Mouse (Mus musculus): ENCODE results near the gene Hoxd9.
A peak's percentile ranks its signal among the peaks of the same experiment; 100 is the strongest.

GRCm38 (mm10) chr2:74686301-74686987, 11.1 kb upstream of the Hoxd9 start:
- TF ChIP-seq CTCF (IDR thresholded peaks at IDR 0.05 in 2 of 3, conservative IDR thresholded peaks at IDR 0.05 in 1 of 3; ENCODE audit: control insufficient read depth in 1 of 3, insufficient read depth in 1 of 3, low read depth in 2 of 3, low read length in 3 of 3, poor library complexity in 1 of 3, severe bottlenecking in 1 of 3) = peak in 2 of 3 experiments; percentile 45 to 58; a peak in 5 of 6 replicates
- TF ChIP-seq CHD1 (IDR thresholded peaks at IDR 0.05; ENCODE audit: low read depth, low read length) = no peak
- TF ChIP-seq ZC3H11A (IDR thresholded peaks at IDR 0.05; ENCODE audit: low read depth, low read length) = peak; percentile 16; the same call in 1 of the 2 replicates
- no peak for TF ChIP-seq ZKSCAN1 (IDR thresholded peaks at IDR 0.05; ENCODE audit: low read depth, low read length)
- no peak for TF ChIP-seq POLR2A (IDR thresholded peaks at IDR 0.05; ENCODE audit: control insufficient read depth in 1 of 2, insufficient read depth in 1 of 2, low read depth in 1 of 2, low read length in 2 of 2, poor library complexity in 1 of 2)
- no peak for TF ChIP-seq EP300 (IDR thresholded peaks at IDR 0.05; ENCODE audit: low read depth in 1 of 2, low read length in 2 of 2)
- TF ChIP-seq POLR2AphosphoS2 (IDR thresholded peaks at IDR 0.05; ENCODE audit: low read length) = no peak
- no peak for TF ChIP-seq HCFC1 (IDR thresholded peaks at IDR 0.05; ENCODE audit: low read depth, low read length)
- no peak for TF ChIP-seq KAT2A (conservative IDR thresholded peaks at IDR 0.05; ENCODE audit: low read depth, low read length)
- TF ChIP-seq ZNF384 (IDR thresholded peaks at IDR 0.05; ENCODE audit: low read depth, low read length) = peak; percentile 87
- no peak for TF ChIP-seq TAL1 (IDR thresholded peaks at IDR 0.05; ENCODE audit: low read length)
- TF ChIP-seq UBTF (IDR thresholded peaks at IDR 0.05; ENCODE audit: borderline replicate concordance, insufficient read depth, low read depth, low read length) = no peak
- TF ChIP-seq JUND (IDR thresholded peaks at IDR 0.05; ENCODE audit: low read depth, low read length) = no peak
